Mouse (Mus musculus): ENCODE measurements around the gene Cyp2d10. TPM values are rescaled to one million over a fixed set of nuclear protein-coding genes. Genes with fewer than 3 reads are reported as not detected.
A peak's percentile ranks its signal among the peaks of the same experiment; 100 is the strongest.
"Not testable (repeated sequence)": the region's sequence is repeated elsewhere in the genome, so short reads cannot be mapped to it uniquely, and the experiment has no call there.

Gene Cyp2d10
- polyA plus RNA-seq, 1 experiment from 2014 or later: not detected

DNA sequence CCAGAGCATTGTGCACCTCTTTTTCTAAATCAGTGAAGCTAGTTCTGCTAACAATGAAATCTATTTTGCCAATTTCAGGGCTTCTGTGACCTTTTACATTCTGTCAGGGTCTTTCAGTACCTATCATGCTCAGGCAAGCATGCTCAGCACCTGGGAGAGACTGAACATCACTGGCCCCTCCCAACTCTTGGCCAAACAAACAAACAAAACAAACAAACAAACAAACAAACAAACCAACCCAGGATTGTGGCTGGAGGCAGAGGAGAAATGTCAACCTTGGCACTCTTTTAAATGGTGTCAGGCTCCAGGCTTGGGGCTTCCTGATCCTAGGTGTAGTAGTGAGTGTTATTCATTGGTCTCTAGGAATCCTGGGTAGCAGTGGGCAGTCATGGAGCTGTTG, 26.1 kb upstream of the Cyp2d10 start, which contains the start of gene Cyp2d9:
Cyp2d9 (plus strand) TSS at position 301 of the 400 bp plus-strand sequence.
- peaks cover 18% of the 10 kb centered on the region for H3K9me3 ChIP-seq
- no peaks in the 10 kb centered on the region for H3K4me1 ChIP-seq (replicated peaks)
- H3K4me2 ChIP-seq: no peak within 1 kb of the TSS
- H3K36me3 ChIP-seq: no peaks in the 10 kb centered on the region
- H3K9ac ChIP-seq: no peak within 1 kb of the TSS
- ATAC-seq (ENCODE audit: low read depth): no peak
- no peaks in the 10 kb centered on the region for H3K27me3 ChIP-seq
- H3K4me3 ChIP-seq: no peak within 1 kb of the TSS
- no peak within 1 kb of the TSS for H3K27ac ChIP-seq (replicated peaks)

GRCm38 (mm10) chr15:82423471-82423870, 16.5 kb upstream of the Cyp2d10 start:
- H3K9ac ChIP-seq: no peak overlapping the region
- 81% methylated on average over 3 of the region's 3 CpGs for WGBS
- no peaks in the 10 kb centered on the region for H3K36me3 ChIP-seq

DNA sequence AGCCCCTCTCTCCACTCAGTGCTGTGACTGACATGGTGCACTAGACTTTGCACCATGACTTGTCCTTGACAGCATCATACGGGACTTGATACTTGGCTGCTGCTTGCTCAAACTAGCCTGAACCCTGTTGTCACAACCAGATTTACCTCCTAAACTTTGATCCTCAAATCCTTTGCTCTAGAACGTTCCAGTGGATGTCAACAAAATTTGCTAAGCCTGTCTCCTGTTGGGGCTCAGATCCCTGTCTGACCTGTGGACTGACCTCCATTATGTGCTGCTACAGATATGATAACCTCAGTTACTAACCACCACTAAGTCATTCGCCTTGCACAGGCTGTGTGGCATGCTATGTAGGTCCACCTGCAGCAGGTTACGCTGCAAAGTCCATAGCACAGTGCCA, 15.9 kb upstream of the Cyp2d10 start:
- no peak overlapping the region for H3K9ac ChIP-seq
- H3K36me3 ChIP-seq: no peaks in the 10 kb centered on the region
- WGBS: 78% methylated on average over 4 of the region's 4 CpGs
- no peak overlapping the region for H3K4me3 ChIP-seq
- H3K27ac ChIP-seq (replicated peaks): no peak overlapping the region
- no peaks in the 10 kb centered on the region for H3K9me3 ChIP-seq
- no peak overlapping the region for H3K4me2 ChIP-seq
- ATAC-seq (ENCODE audit: low read depth): no peak
- H3K4me1 ChIP-seq (replicated peaks): no peaks in the 10 kb centered on the region
- no peaks in the 10 kb centered on the region for H3K27me3 ChIP-seq

More at GRCm38 (mm10) chr15:82423471-82423870, 16.5 kb upstream of the Cyp2d10 start:
- no peak for ATAC-seq (ENCODE audit: low read depth)
- Histone ChIP-seq H3K27ac (replicated peaks) (no peak overlapping the region), H3K4me3 (no peak overlapping the region), H3K27me3 (no peaks in the 10 kb centered on the region), H3K9me3 (no peaks in the 10 kb centered on the region), H3K4me2 (no peak overlapping the region), H3K4me1 (replicated peaks) (no peaks in the 10 kb centered on the region)

DNA sequence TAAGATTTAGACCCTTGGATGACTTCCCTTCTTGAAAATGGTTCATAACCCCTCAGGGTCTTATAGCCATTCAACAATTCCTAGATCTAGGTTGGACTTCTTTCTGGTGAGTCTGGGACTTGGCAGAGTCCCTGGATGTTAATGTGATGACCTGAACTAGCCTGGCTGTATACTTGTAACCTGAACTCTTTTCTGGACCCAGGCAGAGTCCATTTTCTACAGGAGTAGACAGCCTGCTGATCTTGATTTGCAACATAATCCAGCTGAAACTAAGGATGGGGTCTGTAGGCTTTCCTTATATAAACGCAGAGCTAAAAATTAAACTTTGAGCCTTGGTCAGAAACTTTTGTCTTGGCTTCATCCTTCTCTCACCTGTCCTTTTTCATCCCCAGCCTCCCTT, 11.6 kb upstream of the Cyp2d10 start:
- Histone ChIP-seq H3K9me3 (no peaks in the 10 kb centered on the region), H3K4me1 (replicated peaks) (peaks cover 12% of the 10 kb centered on the region), H3K4me3 (no peak overlapping the region), H3K27me3 (no peaks in the 10 kb centered on the region), H3K9ac (no peak overlapping the region), H3K36me3 (no peaks in the 10 kb centered on the region), H3K4me2 (no peak overlapping the region), H3K27ac (replicated peaks) (no peak overlapping the region)
- ATAC-seq (ENCODE audit: low read depth): no peak
- 93% methylated on average over 1 of the region's 1 CpGs for WGBS

- Histone ChIP-seq H3K27me3 (no peaks in the 10 kb centered on the region), H3K9ac (0 out of 2 replicates have a peak overlapping the region, but pooled peaks have one; percentile 31), H3K27ac (replicated peaks) (no peak overlapping the region), H3K4me3 (no peak overlapping the region), H3K9me3 (no peaks in the 10 kb centered on the region), H3K4me1 (replicated peaks) (peaks cover 12% of the 10 kb centered on the region), H3K4me2 (peak overlapping the region; percentile 31), H3K36me3 (no peaks in the 10 kb centered on the region)
- 20% methylated on average over 15 of the region's 16 CpGs for WGBS
- ATAC-seq (ENCODE audit: low read depth): peak; percentile 84; the same call in 1 of the 2 replicates
Measured at GRCm38 (mm10) chr15:82416797-82417789, 10.1 kb upstream of the Cyp2d10 start.

- Histone ChIP-seq H3K4me3 (no peak overlapping the region), H3K36me3 (no peaks in the 10 kb centered on the region), H3K4me2 (no peak overlapping the region), H3K27ac (replicated peaks) (no peak overlapping the region), H3K27me3 (no peaks in the 10 kb centered on the region), H3K4me1 (replicated peaks) (no peaks in the 10 kb centered on the region), H3K9me3 (no peaks in the 10 kb centered on the region), H3K9ac (no peak overlapping the region)
- ATAC-seq (ENCODE audit: low read depth): no peak
- WGBS: 85% methylated on average over 4 of the region's 4 CpGs
Measured at GRCm38 (mm10) chr15:82407536-82407935, 541 bp upstream of the Cyp2d10 start.

- no peak overlapping the region for H3K4me3 ChIP-seq
- H3K4me1 ChIP-seq (replicated peaks): no peaks in the 10 kb centered on the region
- H3K27ac ChIP-seq (replicated peaks): no peak overlapping the region
- H3K4me2 ChIP-seq: no peak overlapping the region
- no peak overlapping the region for H3K9ac ChIP-seq
- H3K36me3 ChIP-seq: no peaks in the 10 kb centered on the region
- H3K27me3 ChIP-seq: no peaks in the 10 kb centered on the region
- WGBS: 92% methylated on average over 3 of the region's 3 CpGs
- no peaks in the 10 kb centered on the region for H3K9me3 ChIP-seq
- ATAC-seq (ENCODE audit: low read depth): no peak
Measured at GRCm38 (mm10) chr15:82404163-82404562, 2.8 kb downstream of the Cyp2d10 start.

GRCm38 (mm10) chr15:82403606-82404005, 3.4 kb downstream of the Cyp2d10 start:
- Histone ChIP-seq H3K27ac (replicated peaks) (no peak overlapping the region), H3K4me1 (replicated peaks) (no peaks in the 10 kb centered on the region), H3K9ac (no peak overlapping the region), H3K4me2 (no peak overlapping the region), H3K9me3 (no peaks in the 10 kb centered on the region), H3K36me3 (no peaks in the 10 kb centered on the region), H3K4me3 (no peak overlapping the region), H3K27me3 (no peaks in the 10 kb centered on the region)
- WGBS: 94% methylated on average over 9 of the region's 9 CpGs
- ATAC-seq (ENCODE audit: low read depth): no peak

DNA sequence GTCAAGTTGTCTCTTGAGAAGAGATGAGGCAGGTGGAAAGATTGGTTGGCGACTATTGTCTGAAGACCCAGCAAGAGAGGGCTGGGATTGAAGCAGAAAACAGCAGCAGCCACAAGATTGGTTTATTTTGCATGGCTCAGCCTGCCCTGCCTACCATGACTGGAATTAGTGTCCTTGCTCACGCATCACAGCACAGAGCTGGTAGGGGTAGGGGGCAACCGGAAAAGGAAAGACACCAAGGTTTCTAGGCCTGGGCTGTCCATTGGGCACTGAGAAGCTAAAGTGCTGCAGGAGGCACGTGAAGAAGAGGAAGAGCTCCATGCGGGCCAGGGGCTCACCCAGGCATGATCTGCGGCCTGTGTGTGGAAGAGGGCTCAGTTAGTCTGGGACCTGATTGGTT, 4.3 kb downstream of the Cyp2d10 start:
- H3K4me1 ChIP-seq (replicated peaks): no peaks in the 10 kb centered on the region
- no peak overlapping the region for H3K27ac ChIP-seq (replicated peaks)
- no peaks in the 10 kb centered on the region for H3K9me3 ChIP-seq
- H3K27me3 ChIP-seq: no peaks in the 10 kb centered on the region
- H3K4me3 ChIP-seq: no peak overlapping the region
- no peaks in the 10 kb centered on the region for H3K36me3 ChIP-seq
- ATAC-seq (ENCODE audit: low read depth): no peak
- H3K4me2 ChIP-seq: no peak overlapping the region
- 86% methylated on average over 6 of the region's 6 CpGs for WGBS
- no peak overlapping the region for H3K9ac ChIP-seq

DNA sequence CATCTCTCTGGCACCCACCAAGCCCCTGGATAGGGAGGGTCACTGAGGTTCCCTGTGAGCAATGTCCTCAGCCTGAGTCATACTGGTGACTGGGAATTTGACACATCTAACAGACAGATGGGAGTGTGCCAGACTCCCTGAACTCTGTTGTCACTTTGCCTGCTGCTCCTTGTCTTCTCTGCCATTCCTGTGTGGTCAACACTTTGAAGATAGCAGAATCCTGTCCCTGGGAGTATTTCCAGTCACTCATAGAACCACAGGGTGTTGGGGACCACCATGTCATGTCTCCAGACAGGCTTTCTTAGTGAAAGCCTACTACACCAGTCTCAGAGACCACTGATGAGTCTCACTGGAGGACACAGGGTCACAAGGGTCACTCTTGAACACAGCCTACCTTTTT, 4.9 kb downstream of the Cyp2d10 start:
- H3K9ac ChIP-seq: no peak overlapping the region
- H3K9me3 ChIP-seq: no peaks in the 10 kb centered on the region
- H3K36me3 ChIP-seq: no peaks in the 10 kb centered on the region
- H3K4me3 ChIP-seq: no peak overlapping the region
- H3K27ac ChIP-seq (replicated peaks): no peak overlapping the region
- H3K4me2 ChIP-seq: no peak overlapping the region
- H3K4me1 ChIP-seq (replicated peaks): no peaks in the 10 kb centered on the region
- H3K27me3 ChIP-seq: no peaks in the 10 kb centered on the region
- no peak for ATAC-seq (ENCODE audit: low read depth)

- Histone ChIP-seq H3K9me3 (no peaks in the 10 kb centered on the region), H3K36me3 (no peaks in the 10 kb centered on the region), H3K27me3 (no peaks in the 10 kb centered on the region), H3K4me2 (no peak overlapping the region), H3K4me3 (no peak overlapping the region), H3K4me1 (replicated peaks) (no peaks in the 10 kb centered on the region), H3K9ac (no peak overlapping the region), H3K27ac (replicated peaks) (no peak overlapping the region)
- ATAC-seq (ENCODE audit: low read depth): no peak
- 11% methylated on average over 2 of the region's 2 CpGs for WGBS
Measured at GRCm38 (mm10) chr15:82401516-82401915, 5.5 kb downstream of the Cyp2d10 start.

DNA sequence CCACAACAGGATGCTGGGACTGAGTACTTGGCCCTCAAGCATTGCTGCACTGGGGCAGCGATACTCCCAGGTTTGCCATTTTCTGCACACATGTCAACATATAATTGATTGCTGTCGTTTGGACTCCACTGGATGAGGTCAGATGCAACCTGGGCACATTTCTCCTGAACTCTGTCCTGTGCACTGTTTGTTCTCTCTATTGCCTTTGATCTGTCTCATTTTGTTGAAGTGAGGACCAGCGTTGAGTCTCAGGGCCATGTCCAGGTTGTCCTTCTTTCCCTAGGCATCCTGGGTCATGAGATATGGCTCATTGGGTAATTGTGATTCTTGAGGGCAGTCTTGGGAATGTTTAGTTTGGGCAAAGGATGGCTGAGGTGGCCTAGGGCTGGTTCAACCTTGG, 11.0 kb downstream of the Cyp2d10 start:
- WGBS: 89% methylated on average over 3 of the region's 3 CpGs
- H3K4me1 ChIP-seq (replicated peaks); H3K4me3 ChIP-seq; ATAC-seq (ENCODE audit: low read depth); H3K36me3 ChIP-seq; H3K4me2 ChIP-seq; H3K27ac ChIP-seq (replicated peaks); H3K9ac ChIP-seq; H3K9me3 ChIP-seq; H3K27me3 ChIP-seq: not testable (repeated sequence)

GRCm38 (mm10) chr15:82393922-82394321, 13.1 kb downstream of the Cyp2d10 start, which contains the start of gene Cyp2d11:
Gene Cyp2d11, minus strand, starts transcription at chr15:82394022.
- H3K9ac ChIP-seq; H3K27ac ChIP-seq (replicated peaks); H3K4me1 ChIP-seq (replicated peaks); H3K4me2 ChIP-seq; H3K9me3 ChIP-seq; H3K4me3 ChIP-seq; ATAC-seq (ENCODE audit: low read depth); H3K27me3 ChIP-seq; H3K36me3 ChIP-seq: not testable (repeated sequence)
- WGBS: 71% methylated on average over 2 of the region's 2 CpGs
